In the genomic region with DNA sequence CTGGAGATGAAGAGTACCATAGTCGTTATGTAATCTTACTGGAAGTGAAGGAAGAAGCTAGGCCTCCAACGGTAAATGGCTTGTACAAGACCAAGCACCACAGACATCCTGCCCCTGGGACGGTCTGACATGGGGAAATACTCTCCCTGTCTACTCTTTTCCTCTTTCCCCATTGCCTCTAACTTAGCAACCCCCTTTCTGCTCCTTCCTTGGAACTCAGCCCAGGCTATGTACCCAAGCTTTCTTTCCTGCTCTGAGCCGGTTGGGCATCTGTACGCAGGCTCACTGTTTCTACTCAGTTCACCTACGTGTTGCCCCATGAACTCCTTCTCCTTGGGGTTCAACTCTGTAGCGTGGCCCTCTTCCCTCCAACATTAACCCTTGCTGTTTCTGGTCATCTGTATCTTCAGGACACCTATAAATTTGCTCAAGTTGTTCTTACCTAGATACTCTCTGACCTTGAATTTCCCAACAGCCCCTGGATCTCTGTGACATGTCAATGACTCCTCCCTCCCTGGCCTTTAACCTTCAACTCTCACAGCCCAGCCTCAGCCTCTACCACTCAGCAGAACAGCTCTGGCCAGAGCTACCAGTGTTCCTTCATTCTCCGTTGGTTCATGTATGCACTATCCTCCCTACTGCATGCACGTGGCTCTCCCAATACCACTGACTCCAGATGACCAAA, we compare ENCODE assay signal across 14 mouse cellular contexts.
DNase-seq lines count a peak whose midpoint lies in the region; ATAC-seq and TF ChIP-seq lines count a peak whose summit lies in the region.
"Had no signal": no experiment of that assay in that cellular context is flagged by ENCODE, and none has a peak within 500 bp of the region (broad histone marks: within the 10 kb centered on the region; RNA-seq: fewer than 3 reads in every experiment).

No protein-coding gene starts in this region.

- H3K4me2 ChIP-seq in kidney, embryonic 14.5 days (replicated peaks; ENCODE audit: low read depth, low read length) = no peak overlapping the region
- H3K4me2 ChIP-seq: intestine, embryonic 15.5 days; lung, embryonic 14.5 days had no signal

- H3K36me3 ChIP-seq in kidney, adult 2 months (ENCODE audit: control insufficient read depth, insufficient read depth, low read length) = no peaks in the 10 kb centered on the region
- H3K36me3 ChIP-seq in kidney, embryonic 14.5 days (ENCODE audit: control insufficient read depth, insufficient read depth, low read length) = no peaks in the 10 kb centered on the region
- no peaks in the 10 kb centered on the region for H3K36me3 ChIP-seq in liver, adult 2 months (ENCODE audit: control insufficient read depth, insufficient read depth, low read length)
- H3K36me3 ChIP-seq: intestine, embryonic 15.5 days; midbrain, embryonic 10.5 days had no signal

- H3K4me1 ChIP-seq in kidney, adult 2 months (ENCODE audit: control insufficient read depth, insufficient read depth, low read length) = peaks cover 25% of the 10 kb centered on the region
- H3K4me1 ChIP-seq in kidney, embryonic 14.5 days (ENCODE audit: control insufficient read depth, insufficient read depth, low read length) = no peaks in the 10 kb centered on the region
- H3K4me1 ChIP-seq in liver, adult 2 months (ENCODE audit: control insufficient read depth, insufficient read depth, low read length) = peaks cover 8% of the 10 kb centered on the region
- H3K4me1 ChIP-seq: intestine, embryonic 15.5 days; midbrain, embryonic 10.5 days had no signal

- H3K27me3 ChIP-seq in kidney, adult 2 months (replicated peaks; ENCODE audit: control insufficient read depth, insufficient read depth, low read length) = no peaks in the 10 kb centered on the region
- no peaks in the 10 kb centered on the region for H3K27me3 ChIP-seq in kidney, embryonic 14.5 days (ENCODE audit: control insufficient read depth, insufficient read depth, low read length)
- no peaks in the 10 kb centered on the region for H3K27me3 ChIP-seq in liver, adult 2 months (ENCODE audit: control insufficient read depth, insufficient read depth, low read length)
- H3K27me3 ChIP-seq: intestine, embryonic 15.5 days had no signal

- no peaks in the 10 kb centered on the region for H3K79me2 ChIP-seq in liver, adult 2 months (ENCODE audit: control insufficient read depth, insufficient read depth, low read length)

- WGBS in kidney, adult 2 months = 40% methylated on average over 9 of the region's 9 CpGs
- 84% methylated on average over 9 of the region's 9 CpGs for WGBS in kidney, embryonic 14.5 days
- WGBS in liver, adult 2 months = 69% methylated on average over 9 of the region's 9 CpGs

- H3K27ac ChIP-seq in kidney, adult 2 months (ENCODE audit: insufficient read depth, low read depth, low read length) = peak overlapping the region; percentile 98
- H3K27ac ChIP-seq in kidney, embryonic 14.5 days (ENCODE audit: low read depth, low read length) = no peak overlapping the region
- no peak overlapping the region for H3K27ac ChIP-seq in liver, adult 2 months (replicated peaks; ENCODE audit: insufficient read depth, low read depth, low read length)
- H3K27ac ChIP-seq: intestine, embryonic 15.5 days; midbrain, embryonic 10.5 days had no signal

- TF ChIP-seq CTCF in kidney, adult 2 months (conservative IDR thresholded peaks at IDR 0.05; ENCODE audit: insufficient read depth, insufficient read length, low read depth, low read length) = no peak
- TF ChIP-seq CTCF in liver, adult 2 months (IDR thresholded peaks at IDR 0.05; ENCODE audit: low read depth, low read length) = no peak

- no peak for TF ChIP-seq POLR2A in kidney, adult 2 months (IDR thresholded peaks at IDR 0.05; ENCODE audit: low read depth, low read length)
- TF ChIP-seq POLR2A in liver, adult 2 months (IDR thresholded peaks at IDR 0.05; ENCODE audit: extremely low read depth, insufficient read depth, low read length) = no peak

- no peak overlapping the region for H3K4me3 ChIP-seq in kidney, adult 2 months (ENCODE audit: insufficient read depth, low read depth, low read length)
- H3K4me3 ChIP-seq in kidney, embryonic 14.5 days (ENCODE audit: low read length) = no peak overlapping the region
- H3K4me3 ChIP-seq in liver, adult 2 months (ENCODE audit: insufficient read depth, low read depth, low read length) = no peak overlapping the region
- H3K4me3 ChIP-seq: intestine, embryonic 15.5 days; midbrain, embryonic 10.5 days had no signal

- peak; percentile 78 for DNase-seq in kidney, adult 2 months
- peak; percentile 72 for DNase-seq in liver, adult 2 months (ENCODE audit: extremely low read depth, low read depth, low spot score)
- no peak for DNase-seq in liver
- DNase-seq in kidney, postnatal 10 days = peak; percentile 46
- no peak for DNase-seq in embryo, embryonic 11 days
- DNase-seq: cerebellum, adult 18-20 months; cerebellum, postnatal 36 days; lung, embryonic 14.5 days; lung, postnatal 36 days; thymus, postnatal 25 days had no signal

- ATAC-seq in kidney, embryonic 14.5 days (ENCODE audit: low FRiP score, low TSS enrichment) = no peak
- ATAC-seq in megakaryocyte, adult 5-6 weeks (ENCODE audit: poor library complexity, severe bottlenecking) = peak; percentile 43; the same call in 1 of the 2 replicates
- ATAC-seq: intestine, embryonic 15.5 days had no signal

- H3K9me3 ChIP-seq in kidney, embryonic 14.5 days (ENCODE audit: control insufficient read depth, low read length) = no peaks in the 10 kb centered on the region
- H3K9me3 ChIP-seq: intestine, embryonic 15.5 days; midbrain, embryonic 10.5 days had no signal

- no peak overlapping the region for H3K9ac ChIP-seq in kidney, embryonic 14.5 days (ENCODE audit: low read depth, low read length)
- H3K9ac ChIP-seq in liver, adult 2 months (ENCODE audit: low read depth, low read length) = no peak overlapping the region
- H3K9ac ChIP-seq: intestine, embryonic 15.5 days; lung, embryonic 14.5 days had no signal

Comparison
In these comparisons a context has a peak if more than half of its experiments do, and no peak if none do; other contexts are left out.
1. DNase-seq: peak in kidney, adult 2 months (single experiment), liver, adult 2 months (single experiment) and kidney, postnatal 10 days (single experiment); none in liver (single experiment) and embryo, embryonic 11 days (single experiment).